Mouse (Mus musculus): Measurements from ENCODE around the gene Klhdc7a. TPM values are rescaled to one million over a fixed set of nuclear protein-coding genes. Genes with fewer than 3 reads are reported as not detected.
"Not testable (repeated sequence)": the region's sequence is repeated elsewhere in the genome, so short reads cannot be mapped to it uniquely, and the experiment has no call there.

Klhdc7a gene
- polyA plus RNA-seq, 1 experiment from 2014 or later, result 0.28 TPM

GRCm38 (mm10) chr4:139977308-139977781 lies 9.5 kb upstream of the Klhdc7a start:
- Histone ChIP-seq H3K4me1 (no peaks in the 10 kb centered on the region), H3K9ac (replicated peaks) (no peak overlapping the region), H3K4me2 (replicated peaks) (no peak overlapping the region), H3K27me3 (no peaks in the 10 kb centered on the region), H3K4me3 (no peak overlapping the region), H3K9me3 (no peaks in the 10 kb centered on the region), H3K36me3 (no peaks in the 10 kb centered on the region), H3K27ac (replicated peaks) (no peak overlapping the region)
- no peak for ATAC-seq (replicated peaks)
- WGBS, result 7% methylated on average over 5 of the region's 5 CpGs

GRCm38 (mm10) chr4:139974506-139974905 lies 6.7 kb upstream of the Klhdc7a start:
- Histone ChIP-seq H3K4me3 (no peak overlapping the region), H3K27ac (replicated peaks) (no peak overlapping the region), H3K27me3 (no peaks in the 10 kb centered on the region), H3K9me3 (no peaks in the 10 kb centered on the region), H3K9ac (replicated peaks) (no peak overlapping the region), H3K4me1 (no peaks in the 10 kb centered on the region), H3K36me3 (no peaks in the 10 kb centered on the region), H3K4me2 (replicated peaks) (no peak overlapping the region)
- WGBS, result 66% methylated on average over 7 of the region's 7 CpGs
- no peak for ATAC-seq (replicated peaks)

- ATAC-seq (replicated peaks), result no peak
- H3K27ac ChIP-seq (replicated peaks), result peak overlapping the region; percentile 42; the same call in 1 of the 2 replicates
- H3K4me3 ChIP-seq, result no peak overlapping the region
- H3K36me3 ChIP-seq, result no peaks in the 10 kb centered on the region
- no peak overlapping the region for H3K9ac ChIP-seq (replicated peaks)
- H3K9me3 ChIP-seq, result no peaks in the 10 kb centered on the region
- H3K27me3 ChIP-seq, result no peaks in the 10 kb centered on the region
- 16% methylated on average over 10 of the region's 10 CpGs for WGBS
- no peak overlapping the region for H3K4me2 ChIP-seq (replicated peaks)
- H3K4me1 ChIP-seq, result no peaks in the 10 kb centered on the region
These were observed 343 bp downstream of the Klhdc7a start for GRCm38 (mm10) chr4:139967475-139967891.

GRCm38 (mm10) chr4:139966981-139967380 lies 845 bp downstream of the Klhdc7a start:
- WGBS, result 48% methylated on average over 3 of the region's 3 CpGs
- H3K4me3 ChIP-seq, result no peak overlapping the region
- H3K9ac ChIP-seq (replicated peaks), result no peak overlapping the region
- H3K9me3 ChIP-seq, result no peaks in the 10 kb centered on the region
- no peak for ATAC-seq (replicated peaks)
- H3K4me1 ChIP-seq, result no peaks in the 10 kb centered on the region
- no peaks in the 10 kb centered on the region for H3K36me3 ChIP-seq
- H3K27ac ChIP-seq (replicated peaks), result no peak overlapping the region
- no peaks in the 10 kb centered on the region for H3K27me3 ChIP-seq
- no peak overlapping the region for H3K4me2 ChIP-seq (replicated peaks)

- Histone ChIP-seq H3K4me3 (no peak overlapping the region), H3K4me2 (replicated peaks) (no peak overlapping the region), H3K27me3 (no peaks in the 10 kb centered on the region), H3K9me3 (no peaks in the 10 kb centered on the region), H3K4me1 (no peaks in the 10 kb centered on the region), H3K9ac (replicated peaks) (no peak overlapping the region), H3K27ac (replicated peaks) (no peak overlapping the region), H3K36me3 (no peaks in the 10 kb centered on the region)
- ATAC-seq (replicated peaks), result no peak
- WGBS, result 91% methylated on average over 28 of the region's 28 CpGs
These were observed 2.1 kb downstream of the Klhdc7a start for GRCm38 (mm10) chr4:139965596-139966185.

- H3K9ac ChIP-seq (replicated peaks), result no peak overlapping the region
- H3K4me1 ChIP-seq, result peaks cover 8% of the 10 kb centered on the region; the same call in 1 of the 2 replicates
- 61% methylated on average over 5 of the region's 5 CpGs for WGBS
- H3K36me3 ChIP-seq, result no peaks in the 10 kb centered on the region
- no peak overlapping the region for H3K4me3 ChIP-seq
- H3K27ac ChIP-seq (replicated peaks), result no peak overlapping the region
- ATAC-seq (replicated peaks), result no peak
- no peaks in the 10 kb centered on the region for H3K27me3 ChIP-seq
- no peaks in the 10 kb centered on the region for H3K9me3 ChIP-seq
- no peak overlapping the region for H3K4me2 ChIP-seq (replicated peaks)
These were observed 3.4 kb downstream of the Klhdc7a start for GRCm38 (mm10) chr4:139964406-139964805.

- Histone ChIP-seq H3K4me2 (replicated peaks) (no peak overlapping the region), H3K4me3 (no peak overlapping the region), H3K36me3 (no peaks in the 10 kb centered on the region), H3K27me3 (no peaks in the 10 kb centered on the region), H3K9ac (replicated peaks) (no peak overlapping the region), H3K27ac (replicated peaks) (no peak overlapping the region), H3K9me3 (no peaks in the 10 kb centered on the region), H3K4me1 (peaks cover 8% of the 10 kb centered on the region; the same call in 1 of the 2 replicates)
- 93% methylated on average over 5 of the region's 5 CpGs for WGBS
- no peak for ATAC-seq (replicated peaks)
These were observed 3.9 kb downstream of the Klhdc7a start for GRCm38 (mm10) chr4:139963911-139964310.

- H3K9ac ChIP-seq (replicated peaks), result no peak overlapping the region
- no peaks in the 10 kb centered on the region for H3K9me3 ChIP-seq
- H3K4me2 ChIP-seq (replicated peaks), result no peak overlapping the region
- H3K4me1 ChIP-seq, result peaks cover 8% of the 10 kb centered on the region; the same call in 1 of the 2 replicates
- no peaks in the 10 kb centered on the region for H3K36me3 ChIP-seq
- ATAC-seq (replicated peaks), result no peak
- H3K27ac ChIP-seq (replicated peaks), result no peak overlapping the region
- WGBS, result 57% methylated on average over 8 of the region's 8 CpGs
- no peaks in the 10 kb centered on the region for H3K27me3 ChIP-seq
- H3K4me3 ChIP-seq, result no peak overlapping the region
These were observed 4.8 kb downstream of the Klhdc7a start for GRCm38 (mm10) chr4:139963059-139963458.

GRCm38 (mm10) chr4:139961816-139962215 lies 6.0 kb downstream of the Klhdc7a start:
- no peaks in the 10 kb centered on the region for H3K36me3 ChIP-seq
- no peak overlapping the region for H3K4me3 ChIP-seq
- no peak overlapping the region for H3K27ac ChIP-seq (replicated peaks)
- H3K9ac ChIP-seq (replicated peaks), result no peak overlapping the region
- ATAC-seq (replicated peaks), result no peak
- H3K27me3 ChIP-seq, result no peaks in the 10 kb centered on the region
- no peak overlapping the region for H3K4me2 ChIP-seq (replicated peaks)
- no peaks in the 10 kb centered on the region for H3K9me3 ChIP-seq
- 93% methylated on average over 8 of the region's 8 CpGs for WGBS
- H3K4me1 ChIP-seq, result peaks cover 8% of the 10 kb centered on the region; the same call in 1 of the 2 replicates

GRCm38 (mm10) chr4:139961329-139961728 lies 6.5 kb downstream of the Klhdc7a start:
- WGBS, result 91% methylated on average over 11 of the region's 11 CpGs
- ATAC-seq (replicated peaks); H3K9me3 ChIP-seq; H3K4me1 ChIP-seq; H3K27ac ChIP-seq (replicated peaks); H3K36me3 ChIP-seq; H3K9ac ChIP-seq (replicated peaks); H3K4me3 ChIP-seq; H3K4me2 ChIP-seq (replicated peaks); H3K27me3 ChIP-seq: not testable (repeated sequence)

- no peaks in the 10 kb centered on the region for H3K36me3 ChIP-seq
- H3K4me2 ChIP-seq (replicated peaks), result no peak overlapping the region
- no peaks in the 10 kb centered on the region for H3K9me3 ChIP-seq
- no peak for ATAC-seq (replicated peaks)
- WGBS, result 78% methylated on average over 10 of the region's 10 CpGs
- no peak overlapping the region for H3K9ac ChIP-seq (replicated peaks)
- H3K27me3 ChIP-seq, result no peaks in the 10 kb centered on the region
- no peak overlapping the region for H3K27ac ChIP-seq (replicated peaks)
- H3K4me3 ChIP-seq, result no peak overlapping the region
- H3K4me1 ChIP-seq, result peaks cover 8% of the 10 kb centered on the region; the same call in 1 of the 2 replicates
These were observed 7.0 kb downstream of the Klhdc7a start for GRCm38 (mm10) chr4:139960724-139961315.

- no peak for ATAC-seq (replicated peaks)
- no peaks in the 10 kb centered on the region for H3K9me3 ChIP-seq
- no peak overlapping the region for H3K4me3 ChIP-seq
- no peaks in the 10 kb centered on the region for H3K27me3 ChIP-seq
- H3K9ac ChIP-seq (replicated peaks), result no peak overlapping the region
- H3K27ac ChIP-seq (replicated peaks), result no peak overlapping the region
- H3K36me3 ChIP-seq, result no peaks in the 10 kb centered on the region
- peaks cover 8% of the 10 kb centered on the region; the same call in 1 of the 2 replicates for H3K4me1 ChIP-seq
- WGBS, result 65% methylated on average over 12 of the region's 12 CpGs
- H3K4me2 ChIP-seq (replicated peaks), result no peak overlapping the region
These were observed 7.6 kb downstream of the Klhdc7a start for GRCm38 (mm10) chr4:139960086-139960713.
